Comparison of ENCODE assay signal across 8 mouse cellular contexts in the genomic region with DNA sequence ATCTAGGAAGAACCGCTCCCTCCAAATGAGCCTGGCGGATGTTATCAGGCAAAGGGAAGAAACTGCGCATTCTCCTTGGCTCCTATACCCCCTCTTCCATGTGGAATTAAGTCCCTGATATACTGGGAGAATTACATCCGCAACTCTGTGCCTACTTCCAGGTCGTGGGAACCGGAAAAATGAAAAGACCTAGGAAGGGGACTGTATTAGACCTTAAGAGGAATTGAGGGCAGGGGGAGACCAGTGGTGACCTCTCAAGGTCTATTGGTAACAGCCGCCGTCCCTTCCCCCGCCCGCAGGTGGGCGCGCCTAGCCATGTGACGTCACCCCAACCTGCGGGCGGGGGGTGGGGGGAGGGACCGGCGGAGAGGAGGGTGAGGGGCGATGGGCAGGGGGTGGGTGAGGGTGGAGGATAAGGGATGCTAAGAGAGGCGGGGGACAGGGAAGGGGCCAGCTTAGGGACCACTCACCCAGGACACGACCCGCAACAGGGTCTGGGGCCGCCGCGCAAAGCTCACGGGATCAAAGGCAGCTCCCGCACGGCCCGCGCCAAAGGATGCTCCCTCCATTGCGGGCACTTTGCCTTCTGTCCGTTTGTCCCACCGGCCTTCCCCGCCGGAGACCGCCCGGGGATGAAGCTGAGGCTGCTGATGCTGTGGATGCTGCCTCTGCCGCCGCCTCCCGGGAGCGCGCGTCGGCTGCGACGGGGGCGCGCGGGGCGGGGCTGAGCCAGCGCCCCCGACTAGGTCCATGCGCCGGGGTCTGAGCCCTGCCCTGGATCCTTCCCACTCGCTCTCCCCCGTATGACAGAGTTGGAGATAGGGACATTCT. TPM values are rescaled to one million over a fixed set of nuclear protein-coding genes. Genes with fewer than 3 reads are reported as not detected.
DNase-seq lines count a peak whose midpoint lies in the region; ATAC-seq and TF ChIP-seq lines count a peak whose summit lies in the region.

Syngr3 (minus strand) TSS at position 705 of the 831 bp plus-strand sequence.

- peaks cover 8% of the 10 kb centered on the region; the same call in 1 of the 2 replicates for H3K4me1 ChIP-seq in hindbrain, postnatal 0 days (ENCODE audit: insufficient read depth, low read length)
- peaks cover 6% of the 10 kb centered on the region for H3K4me1 ChIP-seq in midbrain, embryonic 11.5 days (ENCODE audit: control insufficient read depth, insufficient read depth, low read length)

- peak within 1 kb of the TSS; percentile 74 for H3K4me3 ChIP-seq in hindbrain, postnatal 0 days (ENCODE audit: low read length)
- peak within 1 kb of the TSS; percentile 64 for H3K4me3 ChIP-seq in midbrain, embryonic 11.5 days (ENCODE audit: low read depth, low read length)

- H3K27me3 ChIP-seq in hindbrain, postnatal 0 days (ENCODE audit: insufficient read depth, low read length), result no peaks in the 10 kb centered on the region
- H3K27me3 ChIP-seq in midbrain, embryonic 11.5 days (ENCODE audit: control insufficient read depth, insufficient read depth, low read length), result peaks cover 42% of the 10 kb centered on the region

- peak within 1 kb of the TSS; percentile 92 for H3K27ac ChIP-seq in hindbrain, postnatal 0 days
- H3K27ac ChIP-seq in midbrain, embryonic 11.5 days (ENCODE audit: low read depth, low read length), result no peak within 1 kb of the TSS

- no peak for TF ChIP-seq CTCF in hindbrain, postnatal 0 days (IDR thresholded peaks at IDR 0.05; ENCODE audit: low read depth)

- H3K9ac ChIP-seq in hindbrain, postnatal 0 days (replicated peaks; ENCODE audit: low read length), result peak within 1 kb of the TSS; percentile 89
- peak within 1 kb of the TSS; percentile 73 for H3K9ac ChIP-seq in midbrain, embryonic 11.5 days (ENCODE audit: low read length)

- WGBS in hindbrain, postnatal 0 days, result under 1% methylated on average over 48 of the region's 55 CpGs
- whole genome bisulfite sequencing in midbrain, embryonic 11.5 days, result 1% methylated on average over 53 of the region's 55 CpGs

- DNase-seq in heart, adult 11 months, result peak; percentile 87
- DNase-seq in heart, adult 9 months (ENCODE audit: low spot score in 2 of 2), result no peak
- peak; percentile 51 for DNase-seq in A20 (ENCODE audit: low read depth, low spot score)
- DNase-seq in cerebellum, postnatal 36 days, result peak; percentile 60 to 64
- peak; percentile 78 for DNase-seq in hindbrain, postnatal 0 days (ENCODE audit: low spot score)
- peak; percentile 96 for DNase-seq in midbrain, embryonic 11.5 days (ENCODE audit: low spot score, missing footprints)
- DNase-seq in spleen, postnatal 14 days (ENCODE audit: low spot score in 2 of 2), result no peak
- DNase-seq in ovary, postnatal 36 days (ENCODE audit: low spot score), result no peak

- H3K36me3 ChIP-seq in hindbrain, postnatal 0 days (ENCODE audit: insufficient read depth, low read length), result 0 out of 2 replicates have a peak, but pooled peaks cover 8% of the 10 kb centered on the region
- no peaks in the 10 kb centered on the region for H3K36me3 ChIP-seq in midbrain, embryonic 11.5 days (ENCODE audit: control insufficient read depth, insufficient read depth, low read length)

- ATAC-seq in hindbrain, postnatal 0 days, result peak; percentile 76
- peak; percentile 64 for ATAC-seq in midbrain, embryonic 11.5 days (ENCODE audit: low FRiP score)

- no peaks in the 10 kb centered on the region for H3K9me3 ChIP-seq in hindbrain, postnatal 0 days (ENCODE audit: low read length)
- no peaks in the 10 kb centered on the region for H3K9me3 ChIP-seq in midbrain, embryonic 11.5 days (ENCODE audit: control insufficient read depth, low read length)

- peak within 1 kb of the TSS; percentile 74 for H3K4me2 ChIP-seq in hindbrain, postnatal 0 days (ENCODE audit: low read depth, low read length)
- peak within 1 kb of the TSS; percentile 92 for H3K4me2 ChIP-seq in midbrain, embryonic 11.5 days

RNA-seq across cellular contexts. Expression of gene Syngr3, which starts in this region (rescaled TPM):
- 331 and 347 TPM in 2 replicates for total RNA-seq in hindbrain, postnatal 0 days (2014; rRNA removed)
- 280 and 294 TPM in 2 replicates for polyA plus RNA-seq in hindbrain, postnatal 0 days (2015; fragmentation: Nextera tagmentation; extraction: Ambion mirVana)
- 12.7 and 13.4 TPM in 2 replicates for polyA plus RNA-seq in midbrain, embryonic 11.5 days (2014; fragmentation: Nextera tagmentation; extraction: Ambion mirVana)

Comparison
In these comparisons a context has a peak if more than half of its experiments do, and no peak if none do; other contexts are left out.
1. RNA of gene Syngr3 (polyA plus RNA-seq): 280 to 294 TPM in hindbrain, postnatal 0 days; 12.7 to 13.4 TPM in midbrain, embryonic 11.5 days; every median in the first group is over 10 times any median in the second.
2. DNase-seq: peak in heart, adult 11 months (single experiment), A20 (single experiment), cerebellum, postnatal 36 days (2 of 2), hindbrain, postnatal 0 days (single experiment) and midbrain, embryonic 11.5 days (single experiment); none in heart, adult 9 months (0 of 2), spleen, postnatal 14 days (0 of 2) and ovary, postnatal 36 days (single experiment).